Mouse (Mus musculus) heart, embryonic 16.5 days (tissue): ENCODE results near the gene Ltbp1. TPM values are rescaled to one million over a fixed set of nuclear protein-coding genes. Genes with fewer than 3 reads are reported as not detected.

Experiments
- ATAC-seq: fragments of 200-750 bp; cut with Nextera tagmentation; replicated peaks from 2 replicates; pipeline ENCODE4 v1.8.0; 2017; ENCODE audit warnings: moderate number of reproducible peaks; ENCODE audit not compliant: insufficient read depth, low FRiP score; ENCODE audit errors: extremely low read depth
- H3K27ac ChIP-seq: fragments of 300-500 bp; sonication (generic); 2 replicates; pipeline ENCODE4 v1.5.1; 2014; ENCODE audit warnings: mild to moderate bottlenecking, low read length, control low read depth, moderate library complexity
- H3K27me3 ChIP-seq: fragments of 300-500 bp; sonication (generic); 2 replicates; pipeline ENCODE4 v1.6.1; 2014; ENCODE audit warnings: low read length, mixed read lengths; ENCODE audit not compliant: control insufficient read depth, insufficient read depth
- H3K36me3 ChIP-seq: fragments of 300-500 bp; sonication (generic); 2 replicates; pipeline ENCODE4 v1.6.1; 2014; ENCODE audit not compliant: control insufficient read depth, insufficient read depth
- H3K4me1 ChIP-seq: fragments of 300-500 bp; sonication (generic); 2 replicates; pipeline ENCODE4 v1.6.1; 2014; ENCODE audit warnings: low read length, mixed read lengths; ENCODE audit not compliant: control insufficient read depth, insufficient read depth
- H3K4me2 ChIP-seq: fragments of 300-500 bp; sonication (generic); 2 replicates; pipeline ENCODE4 v1.6.1; 2014; ENCODE audit warnings: low read depth, mild to moderate bottlenecking, control low read depth, low read length
- H3K4me3 ChIP-seq: fragments of 300-500 bp; sonication (generic); 2 replicates; pipeline ENCODE4 v1.5.1; 2014; ENCODE audit warnings: mild to moderate bottlenecking, control low read depth, low read length
- H3K9ac ChIP-seq: fragments of 300-500 bp; sonication (generic); 2 replicates; pipeline ENCODE4 v1.6.1; 2014; ENCODE audit warnings: low read length, control low read depth
- H3K9me3 ChIP-seq: fragments of 300-500 bp; sonication (generic); replicated peaks from 2 replicates; pipeline ENCODE4 v1.6.1; 2016; ENCODE audit warnings: low read length; ENCODE audit not compliant: control insufficient read depth
- WGBS: fragments of 180-500 bp; shearing (Covaris S2); extraction: QIAGEN DNeasy Blood & Tissue Kit; methylation state at CpG from one replicate; pipeline ENCODE4 v1.1.7; 2014; 5-methylcytosine and 5-hydroxymethylcytosine counted together
- polyA plus RNA-seq: library from polyadenylated mRNA; unstranded; fragments of >200 nt; fragmentation: Nextera tagmentation; extraction: Ambion mirVana; gene quantifications from 2 replicates; pipeline ENCODE4 v1.2.1, GENCODE M21; 2015

Ltbp1 gene
- polyA plus RNA-seq, 1 experiment from 2014 or later = 15.6 TPM

DNA sequence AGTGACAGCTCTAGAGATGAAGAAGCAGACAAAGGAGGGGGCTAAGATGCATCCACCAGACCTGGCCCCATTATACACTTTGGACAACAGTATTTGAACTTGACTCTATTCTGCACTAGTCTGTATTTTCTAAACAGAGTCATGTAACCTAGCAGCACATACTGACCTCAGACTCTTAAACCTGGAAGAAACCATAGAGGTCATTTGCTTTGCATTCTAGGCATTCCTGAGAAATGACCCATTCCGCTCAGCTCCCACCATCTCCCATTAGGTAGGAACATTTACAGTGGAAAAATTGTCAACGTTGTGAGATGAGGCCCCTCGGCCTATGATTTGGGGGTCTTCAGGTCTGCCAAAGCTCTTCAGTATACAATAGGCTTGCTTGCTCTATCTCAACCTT lies 238.8 kb downstream of the Ltbp1 start:
- H3K36me3 ChIP-seq = no peaks in the 10 kb centered on the region
- no peak for ATAC-seq

DNA sequence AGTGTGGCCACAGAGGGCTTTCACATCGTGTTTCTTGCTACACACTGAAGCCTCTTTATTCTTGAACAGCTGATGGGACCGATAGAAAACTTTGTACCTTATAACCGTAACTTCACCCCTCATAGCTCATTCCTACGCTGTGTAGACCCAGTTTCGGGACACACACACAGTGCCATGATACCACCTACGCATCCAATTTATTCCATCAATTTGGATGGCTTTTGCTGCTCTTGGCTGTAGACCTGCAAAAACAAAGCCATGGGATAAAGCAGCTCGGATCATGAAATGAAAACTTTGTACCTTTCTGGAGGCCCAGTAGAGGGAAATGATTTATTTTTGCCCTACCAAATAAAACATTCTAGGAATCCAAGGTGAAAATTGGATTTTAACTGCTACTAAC lies 239.7 kb downstream of the Ltbp1 start:
- no peak overlapping the region for H3K9ac ChIP-seq
- H3K27me3 ChIP-seq = no peaks in the 10 kb centered on the region
- H3K36me3 ChIP-seq = no peaks in the 10 kb centered on the region
- H3K4me1 ChIP-seq = peaks cover 3% of the 10 kb centered on the region; the same call in 1 of the 2 replicates
- no peak overlapping the region for H3K4me3 ChIP-seq
- ATAC-seq = no peak
- 88% methylated on average over 7 of the region's 7 CpGs for WGBS
- H3K27ac ChIP-seq = no peak overlapping the region
- no peak overlapping the region for H3K4me2 ChIP-seq
- H3K9me3 ChIP-seq = no peaks in the 10 kb centered on the region

More for the DNA sequence above, 238.8 kb downstream of the Ltbp1 start:
- peaks cover 3% of the 10 kb centered on the region; the same call in 1 of the 2 replicates for H3K4me1 ChIP-seq
- no peak overlapping the region for H3K9ac ChIP-seq
- no peak overlapping the region for H3K27ac ChIP-seq
- H3K9me3 ChIP-seq = no peaks in the 10 kb centered on the region
- 80% methylated on average over 3 of the region's 3 CpGs for WGBS
- H3K4me2 ChIP-seq = no peak overlapping the region
- no peaks in the 10 kb centered on the region for H3K27me3 ChIP-seq
- no peak overlapping the region for H3K4me3 ChIP-seq

DNA sequence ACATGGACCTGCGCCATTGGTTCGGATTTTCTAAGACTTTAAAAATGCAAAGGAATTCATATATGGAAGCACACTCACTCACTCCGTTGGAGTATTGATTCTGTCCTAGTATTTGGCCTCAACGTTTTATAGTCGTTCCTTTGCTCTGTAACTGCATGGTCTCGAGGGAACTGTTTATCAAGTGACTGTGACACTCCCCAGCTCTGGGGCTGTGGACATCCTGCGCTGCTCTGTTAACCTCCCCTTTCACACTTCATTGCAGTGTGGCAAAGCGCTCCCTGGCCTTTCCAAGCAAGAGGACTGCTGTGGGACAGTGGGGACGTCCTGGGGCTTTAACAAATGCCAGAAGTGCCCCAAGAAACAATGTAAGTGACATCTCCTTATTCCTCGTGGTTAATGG lies 243.3 kb downstream of the Ltbp1 start:
- H3K4me2 ChIP-seq = no peak overlapping the region
- H3K4me1 ChIP-seq = peaks cover 6% of the 10 kb centered on the region; the same call in 1 of the 2 replicates
- no peaks in the 10 kb centered on the region for H3K27me3 ChIP-seq
- no peaks in the 10 kb centered on the region for H3K9me3 ChIP-seq
- WGBS = 36% methylated on average over 10 of the region's 10 CpGs
- no peak for ATAC-seq
- no peak overlapping the region for H3K27ac ChIP-seq
- no peaks in the 10 kb centered on the region for H3K36me3 ChIP-seq
- H3K9ac ChIP-seq = no peak overlapping the region
- no peak overlapping the region for H3K4me3 ChIP-seq

DNA sequence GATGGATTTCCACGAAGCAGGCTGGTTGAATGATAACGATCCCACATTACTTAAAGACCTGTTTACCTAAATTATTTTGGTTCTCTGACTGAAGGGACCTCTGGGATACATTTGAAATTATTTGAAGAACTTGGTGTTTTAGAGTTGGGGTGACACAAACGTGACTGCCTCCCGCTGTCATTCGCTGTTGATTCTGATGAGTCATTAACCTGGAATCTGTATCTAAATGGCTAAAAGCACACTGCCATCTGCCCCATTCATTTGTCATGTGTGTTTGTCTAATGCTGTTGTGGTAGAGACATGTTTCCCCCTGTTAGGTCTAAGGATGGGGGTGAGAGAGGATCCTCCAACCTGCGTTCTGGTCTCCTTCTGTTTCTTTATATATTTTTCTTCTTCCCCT lies 245.2 kb downstream of the Ltbp1 start:
- Histone ChIP-seq H3K27me3 (no peaks in the 10 kb centered on the region), H3K4me3 (no peak overlapping the region), H3K9ac (no peak overlapping the region), H3K9me3 (no peaks in the 10 kb centered on the region), H3K4me2 (no peak overlapping the region), H3K27ac (no peak overlapping the region), H3K4me1 (peaks cover 6% of the 10 kb centered on the region; the same call in 1 of the 2 replicates), H3K36me3 (no peaks in the 10 kb centered on the region)
- WGBS = 81% methylated on average over 6 of the region's 6 CpGs
- no peak for ATAC-seq

DNA sequence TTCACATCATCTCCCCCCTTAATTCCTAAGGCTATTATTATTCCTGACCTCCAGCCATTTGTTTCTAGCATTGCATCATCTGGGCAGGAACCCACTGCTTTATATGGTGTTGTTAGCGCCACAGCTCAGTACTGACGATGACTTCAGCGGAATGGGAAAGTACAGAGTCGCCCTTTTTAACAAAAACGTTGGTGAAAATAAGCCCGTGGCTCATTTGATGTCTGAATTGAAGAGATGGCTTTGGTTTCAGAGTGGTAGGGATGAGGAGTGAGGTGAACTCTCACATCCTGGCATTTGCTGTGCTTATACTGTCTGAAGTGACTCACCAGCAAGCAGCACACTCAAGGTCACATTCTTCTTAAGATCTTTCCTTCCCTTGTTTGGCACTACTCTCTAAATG lies 245.7 kb downstream of the Ltbp1 start:
- H3K36me3 ChIP-seq = no peaks in the 10 kb centered on the region
- H3K4me3 ChIP-seq = no peak overlapping the region
- no peak overlapping the region for H3K4me2 ChIP-seq
- no peak for ATAC-seq
- H3K27ac ChIP-seq = no peak overlapping the region
- no peaks in the 10 kb centered on the region for H3K9me3 ChIP-seq
- H3K9ac ChIP-seq = no peak overlapping the region
- H3K27me3 ChIP-seq = no peaks in the 10 kb centered on the region
- peaks cover 6% of the 10 kb centered on the region; the same call in 1 of the 2 replicates for H3K4me1 ChIP-seq
- 91% methylated on average over 6 of the region's 6 CpGs for WGBS

DNA sequence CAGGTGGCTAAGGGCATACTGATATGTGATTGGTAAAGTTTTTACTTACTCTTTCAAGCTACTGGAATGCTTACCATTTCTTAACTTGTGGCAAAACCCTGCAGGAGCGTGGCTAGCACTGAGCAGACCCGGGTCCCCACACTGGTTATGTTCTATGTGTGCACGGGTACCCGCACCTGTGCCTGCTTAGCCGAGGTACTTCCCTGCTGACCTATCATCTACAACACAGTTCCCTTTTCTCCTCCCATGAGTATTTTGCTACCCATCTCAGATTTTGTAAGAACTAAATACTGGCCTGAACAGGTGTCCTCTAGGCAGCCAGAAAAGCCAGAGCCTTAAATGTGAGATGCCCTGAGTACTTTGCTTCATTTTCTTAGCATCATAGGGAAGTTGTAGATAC lies 247.2 kb downstream of the Ltbp1 start:
- Histone ChIP-seq H3K4me3 (no peak overlapping the region), H3K9ac (no peak overlapping the region), H3K27me3 (no peaks in the 10 kb centered on the region), H3K36me3 (no peaks in the 10 kb centered on the region), H3K4me1 (peaks cover 6% of the 10 kb centered on the region; the same call in 1 of the 2 replicates), H3K27ac (no peak overlapping the region), H3K4me2 (no peak overlapping the region), H3K9me3 (no peaks in the 10 kb centered on the region)
- WGBS = 90% methylated on average over 5 of the region's 5 CpGs
- ATAC-seq = no peak

DNA sequence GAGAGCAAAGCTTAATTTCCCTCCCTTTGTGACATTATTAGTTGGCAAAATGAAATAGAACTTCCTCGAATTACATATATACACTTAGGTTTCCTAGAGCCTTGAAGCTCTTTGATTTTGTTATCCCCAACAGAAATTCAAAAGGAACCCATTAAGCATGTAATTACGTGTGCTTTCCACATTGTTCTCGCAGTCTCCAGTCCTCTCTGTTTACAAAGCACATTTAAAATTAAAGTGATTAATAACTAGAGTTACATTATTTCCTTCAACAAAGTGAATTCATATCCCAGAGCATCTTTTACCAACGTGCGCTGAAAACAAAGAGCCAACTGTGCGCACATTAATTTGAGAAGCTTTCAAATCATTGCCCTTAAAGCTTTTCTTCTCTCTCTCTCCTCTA lies 249.5 kb downstream of the Ltbp1 start:
- Histone ChIP-seq H3K27ac (no peak overlapping the region), H3K36me3 (no peaks in the 10 kb centered on the region), H3K9ac (no peak overlapping the region), H3K9me3 (no peaks in the 10 kb centered on the region), H3K27me3 (no peaks in the 10 kb centered on the region), H3K4me3 (no peak overlapping the region), H3K4me2 (no peak overlapping the region), H3K4me1 (peaks cover 2% of the 10 kb centered on the region; the same call in 1 of the 2 replicates)
- ATAC-seq = no peak
- 89% methylated on average over 6 of the region's 6 CpGs for WGBS

DNA sequence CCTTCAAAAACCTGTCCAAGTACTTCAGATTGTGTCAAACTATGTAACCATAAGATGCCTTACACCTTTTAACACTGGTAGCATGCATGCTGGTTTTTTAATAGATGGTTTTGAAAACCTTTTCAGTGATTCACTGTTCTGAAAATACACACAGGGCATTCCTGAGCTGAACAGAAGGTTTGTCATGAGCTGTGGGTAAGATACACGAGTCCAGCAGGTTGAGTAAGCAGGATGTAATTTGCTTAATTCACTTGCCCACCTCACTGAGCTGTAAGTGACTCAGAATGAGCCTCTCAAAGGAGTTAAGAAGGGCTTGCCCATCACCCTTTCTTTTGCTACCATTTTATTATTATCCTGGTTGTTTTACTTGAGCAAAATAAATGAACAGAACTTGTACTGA lies 250.6 kb downstream of the Ltbp1 start:
- 33% methylated on average over 1 of the region's 1 CpGs for WGBS
- ATAC-seq = no peak

DNA sequence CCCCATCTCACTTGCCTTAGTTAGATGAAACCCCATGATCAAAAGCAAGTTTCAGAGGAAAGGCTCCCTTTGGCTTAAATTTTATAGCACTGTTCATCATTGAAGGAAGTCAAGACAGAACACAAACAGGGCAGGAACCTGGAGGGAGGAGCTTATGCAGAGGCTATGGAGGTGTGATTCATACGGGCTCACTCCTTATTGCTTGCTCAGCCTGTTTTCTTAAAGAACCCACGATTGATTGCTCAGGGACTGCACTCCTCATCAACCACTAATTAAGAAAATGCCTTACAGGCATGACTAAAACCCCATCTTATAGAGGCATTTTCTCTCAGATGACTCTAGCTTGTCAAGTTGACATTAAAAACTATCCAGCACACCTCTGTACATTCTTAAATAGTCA lies 253.1 kb downstream of the Ltbp1 start:
- no peak overlapping the region for H3K27ac ChIP-seq
- no peak overlapping the region for H3K4me3 ChIP-seq
- ATAC-seq = no peak
- H3K4me2 ChIP-seq = no peak overlapping the region
- WGBS = 65% methylated on average over 2 of the region's 2 CpGs
- no peaks in the 10 kb centered on the region for H3K36me3 ChIP-seq
- no peaks in the 10 kb centered on the region for H3K27me3 ChIP-seq
- no peak overlapping the region for H3K9ac ChIP-seq
- no peaks in the 10 kb centered on the region for H3K9me3 ChIP-seq
- no peaks in the 10 kb centered on the region for H3K4me1 ChIP-seq

More for the DNA sequence above, 250.6 kb downstream of the Ltbp1 start:
- Histone ChIP-seq H3K4me3 (no peak overlapping the region), H3K4me1 (peaks cover 2% of the 10 kb centered on the region; the same call in 1 of the 2 replicates), H3K9me3 (no peaks in the 10 kb centered on the region), H3K27ac (no peak overlapping the region), H3K9ac (no peak overlapping the region), H3K36me3 (no peaks in the 10 kb centered on the region), H3K4me2 (no peak overlapping the region), H3K27me3 (no peaks in the 10 kb centered on the region)
